16 mouse cellular contexts compared by ENCODE assay signal in the genomic region with DNA sequence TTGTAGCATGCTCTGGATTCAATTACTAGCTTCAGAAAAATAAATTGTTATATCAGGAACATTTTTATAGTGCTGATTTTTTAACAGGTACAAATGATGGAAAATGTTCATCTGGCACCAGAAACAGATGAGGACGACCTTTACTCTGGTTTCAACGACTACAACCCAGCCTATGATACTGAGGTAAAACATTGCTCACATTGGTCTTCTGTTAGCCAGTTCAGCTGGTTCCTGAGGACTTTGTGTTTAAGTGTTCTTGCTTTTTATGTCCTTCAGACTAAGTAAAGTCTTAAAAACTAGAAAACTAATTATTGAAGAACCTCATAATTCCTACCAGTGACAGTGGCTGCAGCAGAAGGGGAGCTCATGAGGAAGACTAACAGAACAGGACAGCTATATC. TPM values are rescaled to one million over a fixed set of nuclear protein-coding genes. Genes with fewer than 3 reads are reported as not detected.
DNase-seq lines count a peak whose midpoint lies in the region; TF ChIP-seq lines count a peak whose summit lies in the region.
"Had no signal": no experiment of that assay in that cellular context is flagged by ENCODE, and none has a peak within 500 bp of the region (broad histone marks: within the 10 kb centered on the region; RNA-seq: fewer than 3 reads in every experiment).

No protein-coding gene starts in this region.

- no peak for TF ChIP-seq POLR2A in kidney, adult 2 months (IDR thresholded peaks at IDR 0.05; ENCODE audit: low read depth, low read length)

- peak; percentile 59 for DNase-seq in kidney, adult 2 months
- no peak for DNase-seq in kidney, adult 18-20 months
- peak; percentile 67 for DNase-seq in kidney, adult 9 months
- no peak for DNase-seq in kidney, adult 11 months
- DNase-seq: adrenal gland, adult 2 months; adrenal gland, adult 8-10 months; adrenal gland, postnatal 10 days; adrenal gland, postnatal 14 days; adrenal gland, postnatal 25 days; adrenal gland, postnatal 36 days; B cell, adult 2 months; cerebellum, adult 11 months; cerebellum, adult 11-12 months; cerebellum, adult 18-20 months had no signal

- no peaks in the 10 kb centered on the region for H3K27me3 ChIP-seq in kidney, adult 2 months (replicated peaks; ENCODE audit: control insufficient read depth, insufficient read depth, low read length)
- H3K27me3 ChIP-seq: CH12.LX, Patski had no signal

- no peak for TF ChIP-seq CTCF in kidney, adult 2 months (conservative IDR thresholded peaks at IDR 0.05; ENCODE audit: insufficient read depth, insufficient read length, low read depth, low read length)

- no peaks in the 10 kb centered on the region for H3K36me3 ChIP-seq in kidney, adult 2 months (ENCODE audit: control insufficient read depth, insufficient read depth, low read length)

- 52% methylated on average over 2 of the region's 2 CpGs for WGBS in kidney, adult 2 months

- peak overlapping the region; percentile 65; the same call in 1 of the 2 replicates for H3K27ac ChIP-seq in kidney, adult 2 months (ENCODE audit: insufficient read depth, low read depth, low read length)

- H3K4me3 ChIP-seq in kidney, adult 2 months (ENCODE audit: insufficient read depth, low read depth, low read length), result no peak overlapping the region

- peaks cover 19% of the 10 kb centered on the region for H3K4me1 ChIP-seq in kidney, adult 2 months (ENCODE audit: control insufficient read depth, insufficient read depth, low read length)

RNA-seq across cellular contexts. Expression of a gene that starts 6.6 kb away (rescaled TPM):
- polyA plus RNA-seq in kidney, adult 2 months (2012; rRNA removed), result 5.9 and 6.7 TPM in 2 replicates

RNA-seq across cellular contexts. Expression of a gene that starts 32.1 kb away (rescaled TPM):
- 577 and 580 TPM in 2 replicates for polyA plus RNA-seq in kidney, adult 2 months (2012; rRNA removed)

Comparison
In these comparisons a context has a peak if more than half of its experiments do, and no peak if none do; other contexts are left out.
1. DNase-seq: peak in kidney, adult 2 months (single experiment) and kidney, adult 9 months (single experiment); none in kidney, adult 18-20 months (single experiment) and kidney, adult 11 months (single experiment).